In the genomic region with DNA sequence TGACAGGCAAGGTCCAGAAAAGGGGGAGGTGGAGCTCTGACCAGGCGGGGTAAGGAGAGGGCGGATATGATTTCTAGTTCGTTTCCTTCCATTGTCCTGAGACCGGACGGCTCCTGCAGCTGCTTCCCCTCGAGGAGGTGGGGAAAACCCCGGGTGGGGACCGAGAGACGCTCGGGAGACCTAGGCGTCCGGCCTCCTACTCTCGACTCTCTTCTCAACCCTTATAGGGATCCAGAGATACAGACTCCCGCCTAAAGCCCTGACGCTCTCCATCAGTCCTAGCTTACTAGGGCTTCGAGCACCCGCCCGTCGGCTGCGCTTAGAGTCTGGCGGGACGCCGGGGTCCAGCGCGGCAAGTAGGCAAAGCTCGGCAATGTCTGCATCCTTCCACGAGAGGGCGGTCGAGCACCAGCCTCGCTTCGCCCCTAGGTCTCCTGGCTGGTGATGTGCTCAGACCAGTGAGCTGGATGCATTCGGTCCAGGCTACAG, we compare ENCODE assay signal across 8 mouse cellular contexts. TPM values are rescaled to one million over a fixed set of nuclear protein-coding genes. Genes with fewer than 3 reads are reported as not detected.
A peak's percentile ranks its signal among the peaks of the same experiment; 100 is the strongest.
DNase-seq lines count a peak whose midpoint lies in the region; ATAC-seq and TF ChIP-seq lines count a peak whose summit lies in the region.

No protein-coding gene starts in this region.

- H3K4me1 ChIP-seq in hindbrain, postnatal 0 days (ENCODE audit: insufficient read depth, low read length) = peaks cover 12% of the 10 kb centered on the region
- peaks cover 53% of the 10 kb centered on the region for H3K4me1 ChIP-seq in limb, embryonic 12.5 days (replicated peaks)
- peaks cover 43% of the 10 kb centered on the region for H3K4me1 ChIP-seq in midbrain, embryonic 13.5 days (replicated peaks)

- H3K9me3 ChIP-seq in hindbrain, postnatal 0 days (ENCODE audit: low read length) = no peaks in the 10 kb centered on the region
- no peaks in the 10 kb centered on the region for H3K9me3 ChIP-seq in limb, embryonic 12.5 days
- H3K9me3 ChIP-seq in midbrain, embryonic 13.5 days = no peaks in the 10 kb centered on the region

- 0 out of 2 replicates have a peak, but pooled peaks cover 6% of the 10 kb centered on the region for H3K27me3 ChIP-seq in hindbrain, postnatal 0 days (ENCODE audit: insufficient read depth, low read length)
- peaks cover 52% of the 10 kb centered on the region for H3K27me3 ChIP-seq in limb, embryonic 12.5 days
- H3K27me3 ChIP-seq in midbrain, embryonic 13.5 days = peaks cover 58% of the 10 kb centered on the region

- H3K4me2 ChIP-seq in hindbrain, postnatal 0 days (ENCODE audit: low read depth, low read length) = peak overlapping the region; percentile 55; the same call in 1 of the 2 replicates
- H3K4me2 ChIP-seq in limb, embryonic 12.5 days = peak overlapping the region; percentile 49
- H3K4me2 ChIP-seq in midbrain, embryonic 13.5 days (replicated peaks) = peak overlapping the region; percentile 47

- H3K9ac ChIP-seq in hindbrain, postnatal 0 days (replicated peaks; ENCODE audit: low read length) = no peak overlapping the region
- H3K9ac ChIP-seq in limb, embryonic 12.5 days (replicated peaks) = no peak overlapping the region
- H3K9ac ChIP-seq in midbrain, embryonic 13.5 days (replicated peaks) = no peak overlapping the region

- ATAC-seq in hindbrain, postnatal 0 days = peak; percentile 47; the same call in 1 of the 2 replicates
- ATAC-seq in limb, embryonic 12.5 days (ENCODE audit: insufficient number of reproducible peaks, insufficient read depth, low FRiP score, low TSS enrichment, low read depth) = no peak
- ATAC-seq in midbrain, embryonic 13.5 days = peak; percentile 44; the same call in 1 of the 2 replicates

- WGBS in hindbrain, postnatal 0 days = 1% methylated on average over 32 of the region's 32 CpGs
- 2% methylated on average over 32 of the region's 32 CpGs for WGBS in limb, embryonic 12.5 days
- WGBS in midbrain, embryonic 13.5 days = under 1% methylated on average over 32 of the region's 32 CpGs

- H3K36me3 ChIP-seq in hindbrain, postnatal 0 days (ENCODE audit: insufficient read depth, low read length) = 0 out of 2 replicates have a peak, but pooled peaks cover 8% of the 10 kb centered on the region
- peaks cover 9% of the 10 kb centered on the region for H3K36me3 ChIP-seq in limb, embryonic 12.5 days
- H3K36me3 ChIP-seq in midbrain, embryonic 13.5 days = peaks cover 11% of the 10 kb centered on the region

- H3K4me3 ChIP-seq in layer of hippocampus, adult 2 months = peak overlapping the region; percentile 48
- H3K4me3 ChIP-seq in hindbrain, postnatal 0 days (ENCODE audit: low read length) = 0 out of 2 replicates have a peak overlapping the region, but pooled peaks have one; percentile 7
- H3K4me3 ChIP-seq in limb, embryonic 12.5 days (replicated peaks) = peak overlapping the region; percentile 34
- H3K4me3 ChIP-seq in midbrain, embryonic 13.5 days (replicated peaks) = peak overlapping the region; percentile 28

- peak; percentile 100 for TF ChIP-seq CTCF in layer of hippocampus, adult 2 months (conservative IDR thresholded peaks at IDR 0.05)
- TF ChIP-seq CTCF in hindbrain, postnatal 0 days (IDR thresholded peaks at IDR 0.05; ENCODE audit: low read depth) = peak; percentile 98

- peak; percentile 71 to 78 for DNase-seq in layer of hippocampus, adult 2 months (ENCODE audit: low spot score in 2 of 2)
- no peak for DNase-seq in layer of hippocampus, adult 9-11 months
- DNase-seq in cerebellum, postnatal 4 days (ENCODE audit: low spot score in 2 of 2) = peak; percentile 72 to 91
- DNase-seq in gastrocnemius, postnatal 10 days = peak; percentile 91
- DNase-seq in hindbrain, postnatal 0 days (ENCODE audit: low spot score) = peak; percentile 89
- DNase-seq in spleen, adult 18-20 months = peak; percentile 70 to 86

- H3K27ac ChIP-seq in layer of hippocampus, adult 2 months = peak overlapping the region; percentile 76
- no peak overlapping the region for H3K27ac ChIP-seq in hindbrain, postnatal 0 days
- H3K27ac ChIP-seq in limb, embryonic 12.5 days = peak overlapping the region; percentile 42
- H3K27ac ChIP-seq in midbrain, embryonic 13.5 days = no peak overlapping the region

RNA-seq across cellular contexts. Expression of a gene that starts 0.7 kb away (rescaled TPM):
- total RNA-seq in layer of hippocampus, adult 2 months (2021) = 1 to 10 TPM in 1 of 2 experiments, under 1 TPM in 1; 0.83 to 1.4 TPM
- total RNA-seq in gastrocnemius, postnatal 10 days (2021) = 10 to 100 TPM; 12.6 to 21.5 TPM
- total RNA-seq in hindbrain, postnatal 0 days (2014; rRNA removed) = 4.9 and 5.0 TPM in 2 replicates
- 2.4 and 2.7 TPM in 2 replicates for polyA plus RNA-seq in hindbrain, postnatal 0 days (2015; fragmentation: Nextera tagmentation; extraction: Ambion mirVana)
- 7.1 and 8.2 TPM in 2 replicates for polyA plus RNA-seq in limb, embryonic 12.5 days (2016; fragmentation: Nextera tagmentation; extraction: Ambion mirVana)
- 3.9 and 4.3 TPM in 2 replicates for polyA plus RNA-seq in midbrain, embryonic 13.5 days (2015; fragmentation: Nextera tagmentation; extraction: Ambion mirVana)

RNA-seq across cellular contexts. Expression of a gene that starts 7.4 kb away (rescaled TPM):
- total RNA-seq in layer of hippocampus, adult 2 months (2021) = 10 to 100 TPM; 43.8 to 48.7 TPM
- total RNA-seq in gastrocnemius, postnatal 10 days (2021) = 10 to 100 TPM; 46.0 to 51.4 TPM
- 61.6 and 96.0 TPM in 2 replicates for total RNA-seq in hindbrain, postnatal 0 days (2014; rRNA removed)
- 172 and 185 TPM in 2 replicates for polyA plus RNA-seq in hindbrain, postnatal 0 days (2015; fragmentation: Nextera tagmentation; extraction: Ambion mirVana)
- polyA plus RNA-seq in limb, embryonic 12.5 days (2016; fragmentation: Nextera tagmentation; extraction: Ambion mirVana) = 215 and 222 TPM in 2 replicates
- 193 and 201 TPM in 2 replicates for polyA plus RNA-seq in midbrain, embryonic 13.5 days (2015; fragmentation: Nextera tagmentation; extraction: Ambion mirVana)

RNA-seq across cellular contexts. Expression of a gene that starts 9.3 kb away (rescaled TPM):
- 1 to 10 TPM; 3.9 to 4.3 TPM for total RNA-seq in layer of hippocampus, adult 2 months (2021)
- 1 to 10 TPM; 2.8 to 3.8 TPM for total RNA-seq in gastrocnemius, postnatal 10 days (2021)
- 1.9 and 2.8 TPM in 2 replicates for total RNA-seq in hindbrain, postnatal 0 days (2014; rRNA removed)
- polyA plus RNA-seq in hindbrain, postnatal 0 days (2015; fragmentation: Nextera tagmentation; extraction: Ambion mirVana) = 14.2 and 15.2 TPM in 2 replicates
- polyA plus RNA-seq in limb, embryonic 12.5 days (2016; fragmentation: Nextera tagmentation; extraction: Ambion mirVana) = 9.9 and 10.4 TPM in 2 replicates
- polyA plus RNA-seq in midbrain, embryonic 13.5 days (2015; fragmentation: Nextera tagmentation; extraction: Ambion mirVana) = 15.0 and 15.8 TPM in 2 replicates

RNA-seq across cellular contexts. Expression of a gene that starts 9.4 kb away (rescaled TPM):
- total RNA-seq in layer of hippocampus, adult 2 months (2021) = 100 to 1,000 TPM; 272 to 278 TPM
- 10 to 100 TPM; 91.1 to 93.0 TPM for total RNA-seq in gastrocnemius, postnatal 10 days (2021)
- total RNA-seq in hindbrain, postnatal 0 days (2014; rRNA removed) = 85.4 and 88.6 TPM in 2 replicates
- polyA plus RNA-seq in hindbrain, postnatal 0 days (2015; fragmentation: Nextera tagmentation; extraction: Ambion mirVana) = 597 and 610 TPM in 2 replicates
- polyA plus RNA-seq in limb, embryonic 12.5 days (2016; fragmentation: Nextera tagmentation; extraction: Ambion mirVana) = 117 and 118 TPM in 2 replicates
- 289 and 304 TPM in 2 replicates for polyA plus RNA-seq in midbrain, embryonic 13.5 days (2015; fragmentation: Nextera tagmentation; extraction: Ambion mirVana)

RNA-seq across cellular contexts. Expression of a gene that starts 9.4 kb away (rescaled TPM):
- total RNA-seq in layer of hippocampus, adult 2 months (2021) = 10 to 100 TPM in 1 of 2 experiments, 1 to 10 TPM in 1; 7.9 to 11.0 TPM
- total RNA-seq in gastrocnemius, postnatal 10 days (2021) = 1 to 10 TPM; 1.1 to 3.7 TPM
- total RNA-seq in hindbrain, postnatal 0 days (2014; rRNA removed) = 15.3 and 17.2 TPM in 2 replicates
- polyA plus RNA-seq in hindbrain, postnatal 0 days (2015; fragmentation: Nextera tagmentation; extraction: Ambion mirVana) = 9.4 and 10.8 TPM in 2 replicates
- 16.1 and 18.5 TPM in 2 replicates for polyA plus RNA-seq in limb, embryonic 12.5 days (2016; fragmentation: Nextera tagmentation; extraction: Ambion mirVana)
- 17.7 and 18.7 TPM in 2 replicates for polyA plus RNA-seq in midbrain, embryonic 13.5 days (2015; fragmentation: Nextera tagmentation; extraction: Ambion mirVana)

Comparison
In these comparisons a context has a peak if more than half of its experiments do, and no peak if none do; other contexts are left out.
1. H3K27ac ChIP-seq: peak in layer of hippocampus, adult 2 months (single experiment) and limb, embryonic 12.5 days (single experiment); none in hindbrain, postnatal 0 days (single experiment) and midbrain, embryonic 13.5 days (single experiment).
2. Peak in every context shown above with its lines, with median percentiles within 50 percentile points of each other: H3K4me3 ChIP-seq and H3K4me2 ChIP-seq.